Mouse (Mus musculus) midbrain, embryonic 16.5 days (tissue): ENCODE measurements around the gene Ttyh2. TPM values are rescaled to one million over a fixed set of nuclear protein-coding genes. Genes with fewer than 3 reads are reported as not detected.

Source experiments
- ATAC-seq: fragments of 200-750 bp; cut with Nextera tagmentation; 2 replicates; pipeline ENCODE4 v1.8.0; 2017; ENCODE audit warnings: moderate TSS enrichment
- H3K27ac ChIP-seq: fragments of 300-500 bp; sonication (generic); 2 replicates; pipeline ENCODE4 v1.5.1; 2014; ENCODE audit warnings: mild to moderate bottlenecking, low read length, mixed read lengths
- H3K27me3 ChIP-seq: fragments of 300-500 bp; sonication (generic); 2 replicates; pipeline ENCODE4 v1.6.1; 2014; ENCODE audit warnings: low read depth, low read length, mixed read lengths; ENCODE audit not compliant: control insufficient read depth, insufficient read depth
- H3K36me3 ChIP-seq: fragments of 300-500 bp; sonication (generic); 2 replicates; pipeline ENCODE4 v1.6.1; 2014; ENCODE audit warnings: mild to moderate bottlenecking, low read length, moderate library complexity, mixed read lengths; ENCODE audit not compliant: control insufficient read depth, insufficient read depth
- H3K4me1 ChIP-seq: fragments of 300-500 bp; sonication (generic); 2 replicates; pipeline ENCODE4 v1.6.1; 2014; ENCODE audit warnings: mild to moderate bottlenecking, low read length, mixed read lengths; ENCODE audit not compliant: control insufficient read depth, insufficient read depth
- H3K4me2 ChIP-seq: fragments of 300-500 bp; sonication (generic); 2 replicates; pipeline ENCODE4 v1.6.1; 2014; ENCODE audit warnings: mild to moderate bottlenecking, low read length, mixed read lengths
- H3K4me3 ChIP-seq: fragments of 300-500 bp; sonication (generic); 2 replicates; pipeline ENCODE4 v1.5.1; 2014; ENCODE audit warnings: low read depth, mild to moderate bottlenecking, low read length, moderate library complexity, mixed read lengths
- H3K9ac ChIP-seq: fragments of 300-500 bp; sonication (generic); 2 replicates; pipeline ENCODE4 v1.6.1; 2014; ENCODE audit warnings: low read depth, low read length, mixed read lengths
- H3K9me3 ChIP-seq: fragments of 300-500 bp; sonication (generic); replicated peaks from 2 replicates; pipeline ENCODE4 v1.6.1; 2014; ENCODE audit warnings: mild to moderate bottlenecking, low read length, mixed read lengths; ENCODE audit not compliant: control insufficient read depth, poor library complexity, severe bottlenecking
- WGBS: fragments of 180-500 bp; shearing (Covaris S2); extraction: QIAGEN DNeasy Blood & Tissue Kit; methylation state at CpG from one replicate; pipeline ENCODE4 v1.1.7; 2014; 5-methylcytosine and 5-hydroxymethylcytosine counted together
- polyA plus RNA-seq: library from polyadenylated mRNA; unstranded; fragments of >200 nt; fragmentation: Nextera tagmentation; extraction: Ambion mirVana; gene quantifications from 2 replicates; pipeline ENCODE4 v1.2.1, GENCODE M21; 2015

Gene Ttyh2
- polyA plus RNA-seq, 1 experiment from 2014 or later: 30.9 TPM

DNA sequence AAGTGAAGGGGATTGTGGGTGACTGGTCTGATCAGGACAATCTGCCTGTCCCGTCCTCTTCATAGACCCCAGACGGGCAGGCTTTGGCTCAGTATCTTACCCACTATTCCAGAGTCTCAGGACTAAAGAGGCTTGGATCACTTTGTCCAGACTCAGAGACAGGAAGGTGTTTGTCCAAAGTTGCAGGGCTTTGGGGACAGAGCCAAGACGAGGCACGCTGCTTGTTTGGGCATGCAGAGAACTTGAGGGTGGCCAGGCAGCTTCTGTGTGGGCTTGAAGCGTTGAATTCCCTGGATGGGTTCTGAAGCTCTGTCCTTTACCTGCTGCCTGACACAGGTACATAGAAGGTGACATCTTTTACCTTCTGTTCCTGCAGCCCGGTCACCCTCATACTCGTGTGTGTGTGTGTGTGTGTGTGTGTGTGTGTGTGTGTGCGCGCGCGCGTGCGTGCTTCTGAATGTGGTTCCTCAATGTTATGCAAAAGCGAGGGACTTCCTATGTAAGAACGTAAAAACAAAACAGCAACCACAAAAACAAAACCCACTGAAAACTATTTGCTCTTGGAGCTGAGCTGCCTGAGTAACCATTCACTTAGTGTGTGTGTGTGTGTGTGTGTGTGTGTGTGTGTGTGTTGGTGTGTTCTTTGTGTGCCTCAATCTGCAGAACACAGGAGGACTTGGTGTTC, 27.2 kb downstream of the Ttyh2 start:
- H3K27ac ChIP-seq: no peak overlapping the region
- no peaks in the 10 kb centered on the region for H3K27me3 ChIP-seq
- ATAC-seq: no peak
- H3K9ac ChIP-seq: no peak overlapping the region
- peaks cover 11% of the 10 kb centered on the region for H3K4me1 ChIP-seq
- H3K9me3 ChIP-seq: no peaks in the 10 kb centered on the region
- whole genome bisulfite sequencing: 85% methylated on average over 15 of the region's 15 CpGs
- no peak overlapping the region for H3K4me3 ChIP-seq
- no peak overlapping the region for H3K4me2 ChIP-seq
- no peaks in the 10 kb centered on the region for H3K36me3 ChIP-seq

DNA sequence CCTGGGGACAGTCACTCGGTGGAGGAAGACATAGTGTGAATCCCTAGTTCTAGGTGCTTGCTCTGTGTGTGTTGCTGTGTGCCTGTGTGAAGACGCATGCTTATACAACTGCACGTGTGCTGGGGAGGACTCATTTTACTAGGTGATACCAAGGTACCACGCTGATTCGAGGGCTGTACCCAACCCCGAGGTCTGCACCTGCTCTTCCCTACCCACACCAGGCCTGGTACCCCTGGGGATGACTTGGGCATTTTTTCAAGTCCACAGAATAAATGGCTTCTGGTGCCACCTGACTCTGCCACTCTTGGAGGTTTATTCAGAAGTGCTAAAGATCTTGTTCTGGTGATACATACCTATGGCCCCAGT, 27.7 kb downstream of the Ttyh2 start:
- ATAC-seq: no peak
- Histone ChIP-seq H3K27ac (no peak overlapping the region), H3K4me2 (no peak overlapping the region), H3K4me1 (peaks cover 11% of the 10 kb centered on the region), H3K27me3 (no peaks in the 10 kb centered on the region), H3K9ac (no peak overlapping the region), H3K9me3 (no peaks in the 10 kb centered on the region), H3K36me3 (no peaks in the 10 kb centered on the region), H3K4me3 (no peak overlapping the region)
- 79% methylated on average over 6 of the region's 6 CpGs for WGBS

DNA sequence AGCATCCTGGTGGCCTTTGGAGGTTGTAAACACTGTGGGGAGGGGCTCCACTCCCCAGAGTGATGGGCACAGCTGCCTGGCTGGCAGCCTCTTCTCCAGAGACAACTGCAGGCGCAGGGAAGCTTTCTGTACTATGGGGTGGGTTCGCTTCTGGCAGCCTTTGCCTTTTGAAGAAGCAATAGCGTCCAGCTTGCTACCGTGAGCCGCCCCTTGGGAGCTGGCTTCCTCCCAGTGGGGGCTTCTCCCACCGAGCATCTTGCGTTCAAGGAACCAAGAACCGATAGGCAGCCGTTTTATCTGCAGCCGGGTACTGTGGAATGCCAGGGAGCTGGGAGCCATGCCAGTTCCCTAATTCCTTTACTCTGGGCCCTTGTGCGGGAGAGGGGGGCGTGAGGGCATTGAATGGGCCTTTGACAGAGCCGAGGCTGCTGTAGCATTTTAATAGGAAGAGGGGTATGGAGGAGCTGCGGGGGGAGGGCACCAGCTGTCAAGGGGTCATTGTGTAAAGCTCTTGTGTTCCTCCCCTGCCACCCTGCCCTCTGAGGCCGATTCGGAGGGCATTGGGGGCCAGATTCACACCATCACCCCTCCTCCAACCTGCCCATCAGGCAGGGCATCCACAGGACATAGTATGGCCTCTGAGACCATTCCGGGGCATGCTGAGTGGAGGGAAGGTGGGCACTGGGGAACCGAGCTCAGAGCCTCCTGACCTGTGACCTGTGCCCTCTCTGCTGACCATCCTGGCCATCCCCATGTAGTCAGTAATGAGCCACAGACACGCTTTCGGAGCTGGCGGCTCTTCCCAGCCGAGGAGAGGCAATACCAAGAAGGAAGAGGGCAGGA, 29.1 kb downstream of the Ttyh2 start:
- H3K27me3 ChIP-seq: no peaks in the 10 kb centered on the region
- peaks cover 11% of the 10 kb centered on the region for H3K4me1 ChIP-seq
- peak overlapping the region; percentile 63 for H3K27ac ChIP-seq
- no peaks in the 10 kb centered on the region for H3K9me3 ChIP-seq
- no peaks in the 10 kb centered on the region for H3K36me3 ChIP-seq
- peak; percentile 90 for ATAC-seq
- H3K4me3 ChIP-seq: no peak overlapping the region
- WGBS: 34% methylated on average over 22 of the region's 22 CpGs
- peak overlapping the region; percentile 33 for H3K4me2 ChIP-seq
- H3K9ac ChIP-seq: peak overlapping the region; percentile 48

DNA sequence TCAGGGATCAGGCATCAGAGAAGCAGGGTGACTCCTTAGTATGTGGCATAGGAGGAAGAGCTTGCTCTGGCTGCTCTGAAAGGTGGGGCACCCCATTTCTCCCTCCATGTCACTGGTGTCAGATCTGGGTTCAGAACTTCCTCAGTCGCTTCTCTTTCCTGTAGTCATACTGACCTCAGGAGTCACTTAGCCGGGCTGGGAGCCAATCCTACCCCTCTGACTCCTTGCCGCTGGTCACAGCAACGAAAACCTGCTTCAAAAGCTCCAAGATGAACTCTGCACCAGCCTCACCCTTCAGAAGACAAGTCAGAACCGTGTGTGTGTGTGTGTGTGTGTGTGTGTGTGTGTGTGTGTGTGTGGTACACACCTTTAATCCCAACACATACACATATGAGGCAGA, 31.1 kb downstream of the Ttyh2 start:
- Histone ChIP-seq H3K4me2 (no peak overlapping the region), H3K27ac (no peak overlapping the region), H3K9ac (no peak overlapping the region), H3K36me3 (no peaks in the 10 kb centered on the region), H3K27me3 (no peaks in the 10 kb centered on the region), H3K9me3 (no peaks in the 10 kb centered on the region), H3K4me1 (peaks cover 11% of the 10 kb centered on the region), H3K4me3 (no peak overlapping the region)
- no peak for ATAC-seq
- WGBS: 82% methylated on average over 5 of the region's 5 CpGs

DNA sequence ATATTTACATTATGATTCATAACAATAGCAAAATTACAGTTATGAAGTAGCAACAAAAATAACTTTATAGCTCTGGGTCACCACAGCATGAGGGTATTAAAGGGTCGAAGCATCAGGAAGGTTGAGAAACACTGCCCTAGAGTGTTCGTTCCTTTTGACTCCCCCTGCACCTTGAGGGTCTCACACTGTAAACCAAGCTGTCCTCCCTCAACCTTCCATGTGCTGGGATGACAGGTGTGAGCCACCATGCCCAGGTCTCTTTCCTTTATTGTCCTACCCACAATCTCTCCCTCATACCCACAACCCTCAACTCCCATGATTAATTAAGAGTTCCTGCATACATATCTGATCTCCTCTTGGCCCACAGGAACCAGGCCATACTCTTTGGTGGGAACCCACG, 36.2 kb downstream of the Ttyh2 start:
- H3K9me3 ChIP-seq: no peaks in the 10 kb centered on the region
- H3K36me3 ChIP-seq: no peaks in the 10 kb centered on the region
- H3K4me1 ChIP-seq: 0 out of 2 replicates have a peak, but pooled peaks cover 2% of the 10 kb centered on the region
- no peak overlapping the region for H3K4me2 ChIP-seq
- ATAC-seq: no peak
- no peak overlapping the region for H3K4me3 ChIP-seq
- no peaks in the 10 kb centered on the region for H3K27me3 ChIP-seq
- WGBS: 86% methylated on average over 3 of the region's 3 CpGs
- no peak overlapping the region for H3K27ac ChIP-seq
- H3K9ac ChIP-seq: no peak overlapping the region

DNA sequence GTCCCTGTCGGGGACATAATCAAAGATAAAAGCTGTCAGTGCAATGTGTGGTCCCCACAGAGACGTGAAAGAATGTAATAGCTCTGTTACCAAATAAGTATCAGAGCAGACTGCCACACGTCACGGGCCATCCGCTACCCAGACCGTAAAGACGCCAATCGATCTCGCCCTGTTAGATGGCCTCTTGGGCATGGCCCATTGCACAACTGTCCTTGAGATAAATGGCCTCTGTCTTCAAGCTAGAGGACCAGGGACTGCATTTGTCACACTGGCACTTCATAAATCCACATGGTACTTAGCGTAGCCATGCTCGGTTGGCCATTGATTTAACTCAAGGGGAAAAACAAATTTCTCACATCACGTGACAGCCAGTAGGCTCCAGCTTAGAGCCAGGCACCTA, 36.6 kb downstream of the Ttyh2 start:
- Histone ChIP-seq H3K9ac (no peak overlapping the region), H3K4me3 (no peak overlapping the region), H3K27me3 (no peaks in the 10 kb centered on the region), H3K36me3 (no peaks in the 10 kb centered on the region), H3K9me3 (no peaks in the 10 kb centered on the region), H3K4me1 (0 out of 2 replicates have a peak, but pooled peaks cover 2% of the 10 kb centered on the region), H3K4me2 (no peak overlapping the region), H3K27ac (no peak overlapping the region)
- ATAC-seq: no peak
- WGBS: 82% methylated on average over 12 of the region's 12 CpGs

DNA sequence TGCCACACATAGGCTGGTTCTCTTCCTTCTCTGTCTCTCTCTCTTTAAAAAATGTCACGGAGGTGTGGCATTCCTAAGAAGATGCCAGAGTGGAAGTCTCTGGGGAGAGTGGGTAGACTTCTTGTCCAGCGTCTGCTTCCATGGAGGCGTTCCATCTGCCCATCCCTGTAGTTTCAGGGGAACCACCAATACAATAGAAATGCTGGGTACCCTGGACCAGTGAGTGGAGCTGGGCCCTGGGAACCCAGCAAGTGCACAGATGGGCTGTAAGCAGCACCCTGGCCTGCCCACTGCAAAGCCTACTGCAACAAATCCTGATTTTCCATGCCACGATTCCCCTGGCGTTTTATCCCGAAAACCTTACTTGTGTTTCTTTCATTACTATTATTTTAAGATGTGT, 39.3 kb downstream of the Ttyh2 start:
- no peak for ATAC-seq

DNA sequence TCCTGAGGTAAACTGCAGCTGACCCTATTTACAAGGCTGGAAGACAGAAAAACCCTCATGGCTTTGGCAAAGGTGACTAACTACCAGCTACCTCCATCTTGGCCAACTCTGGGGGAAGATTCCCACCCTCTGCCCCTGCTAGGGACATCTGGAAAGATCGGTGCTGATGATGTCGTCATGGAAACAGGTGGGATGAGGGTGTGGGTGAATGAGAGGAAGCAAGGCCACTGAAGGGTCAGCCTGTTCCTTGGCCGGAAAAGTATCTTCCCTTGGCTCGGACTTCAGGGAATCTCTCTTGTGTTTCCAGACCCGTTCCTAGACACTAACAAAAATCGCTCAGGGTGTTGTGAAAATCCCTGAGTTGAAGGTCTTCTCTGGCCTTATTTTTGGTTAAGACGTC, 40.3 kb downstream of the Ttyh2 start:
- Histone ChIP-seq H3K27ac (no peak overlapping the region), H3K4me2 (no peak overlapping the region), H3K27me3 (no peaks in the 10 kb centered on the region), H3K9me3 (no peaks in the 10 kb centered on the region), H3K4me1 (0 out of 2 replicates have a peak, but pooled peaks cover 2% of the 10 kb centered on the region), H3K9ac (no peak overlapping the region), H3K36me3 (no peaks in the 10 kb centered on the region), H3K4me3 (no peak overlapping the region)
- no peak for ATAC-seq
- 76% methylated on average over 7 of the region's 7 CpGs for WGBS

More for the DNA sequence above, 39.3 kb downstream of the Ttyh2 start:
- Histone ChIP-seq H3K9me3 (no peaks in the 10 kb centered on the region), H3K4me2 (no peak overlapping the region), H3K36me3 (no peaks in the 10 kb centered on the region), H3K4me1 (0 out of 2 replicates have a peak, but pooled peaks cover 2% of the 10 kb centered on the region), H3K27ac (no peak overlapping the region), H3K4me3 (no peak overlapping the region), H3K27me3 (no peaks in the 10 kb centered on the region), H3K9ac (no peak overlapping the region)
- 89% methylated on average over 6 of the region's 6 CpGs for WGBS

DNA sequence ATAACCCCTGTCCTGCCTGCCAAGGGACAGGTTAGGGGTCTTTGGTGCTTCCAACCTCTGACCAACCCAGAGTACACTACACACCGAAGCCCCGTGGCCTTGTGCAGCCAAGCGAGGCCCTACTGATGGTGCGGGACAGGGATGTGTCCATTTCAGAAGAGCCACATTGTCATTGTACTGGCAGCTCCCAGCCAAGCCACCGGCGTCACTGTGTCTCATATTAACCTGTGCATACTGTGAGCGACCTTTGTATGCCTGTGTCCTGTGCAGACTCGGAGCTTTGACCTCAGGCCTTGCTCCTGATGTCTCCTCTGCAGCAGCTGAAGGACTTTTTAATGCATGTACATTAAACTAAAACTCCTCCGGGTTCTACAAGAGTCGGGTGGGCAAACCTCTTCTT, 45.3 kb downstream of the Ttyh2 start:
- no peak overlapping the region for H3K4me2 ChIP-seq
- 91% methylated on average over 10 of the region's 10 CpGs for WGBS

More for the DNA sequence above, 45.3 kb downstream of the Ttyh2 start:
- H3K4me1 ChIP-seq: no peaks in the 10 kb centered on the region
- no peaks in the 10 kb centered on the region for H3K36me3 ChIP-seq
- no peak overlapping the region for H3K4me3 ChIP-seq
- H3K9ac ChIP-seq: no peak overlapping the region
- no peaks in the 10 kb centered on the region for H3K27me3 ChIP-seq
- no peak overlapping the region for H3K27ac ChIP-seq
- no peaks in the 10 kb centered on the region for H3K9me3 ChIP-seq
- no peak for ATAC-seq
